Mouse (Mus musculus) MN1 (cell line): ENCODE measurements around the gene Lpp.

ENCODE experiments used
- DNase-seq: peaks from one replicate; pipeline ENCODE4 v3.0.0-alpha.2; 2016; ENCODE audit warnings: low spot score

Gene Lpp

GRCm38 (mm10) chr16:24392651-24393555, at the start of gene Lpp:
Gene Lpp (plus strand): TSS chr16:24393507.
- no peak for DNase-seq

- DNase-seq = no peak
Observed at GRCm38 (mm10) chr16:24347582-24348411, 45.5 kb upstream of the Lpp start.

GRCm38 (mm10) chr16:24350306-24350705, 43.0 kb upstream of the Lpp start:
- no peak for DNase-seq

GRCm38 (mm10) chr16:24350751-24351150, 42.6 kb upstream of the Lpp start:
- DNase-seq = no peak

GRCm38 (mm10) chr16:24351811-24352210, 41.5 kb upstream of the Lpp start:
- DNase-seq = no peak

GRCm38 (mm10) chr16:24353816-24354215, 39.5 kb upstream of the Lpp start:
- DNase-seq = no peak

- DNase-seq = no peak
Observed at GRCm38 (mm10) chr16:24361667-24362066, 31.6 kb upstream of the Lpp start.

- DNase-seq = no peak
Observed at GRCm38 (mm10) chr16:24364030-24364687, 29.1 kb upstream of the Lpp start.

GRCm38 (mm10) chr16:24365900-24366299, 27.4 kb upstream of the Lpp start:
- no peak for DNase-seq

GRCm38 (mm10) chr16:24367071-24367470, 26.2 kb upstream of the Lpp start:
- DNase-seq = no peak

- DNase-seq = no peak
Observed at GRCm38 (mm10) chr16:24367506-24367905, 25.8 kb upstream of the Lpp start.

GRCm38 (mm10) chr16:24376478-24376877, 16.8 kb upstream of the Lpp start:
- no peak for DNase-seq

- no peak for DNase-seq
Observed at GRCm38 (mm10) chr16:24390596-24390995, 2.7 kb upstream of the Lpp start.

GRCm38 (mm10) chr16:24391111-24391510, 2.2 kb upstream of the Lpp start:
- no peak for DNase-seq

GRCm38 (mm10) chr16:24391901-24392300, 1.4 kb upstream of the Lpp start:
- DNase-seq = no peak

- DNase-seq = no peak
Observed at GRCm38 (mm10) chr16:24393556-24394210, 376 bp downstream of the Lpp start.

GRCm38 (mm10) chr16:24394211-24394991, 1.1 kb downstream of the Lpp start:
- DNase-seq = no peak

- DNase-seq = no peak
Observed at GRCm38 (mm10) chr16:24395100-24395499, 1.8 kb downstream of the Lpp start.

GRCm38 (mm10) chr16:24396504-24396903, 3.2 kb downstream of the Lpp start:
- no peak for DNase-seq

GRCm38 (mm10) chr16:24398476-24398875, 5.2 kb downstream of the Lpp start:
- no peak for DNase-seq

- DNase-seq = no peak
Observed at GRCm38 (mm10) chr16:24398893-24399292, 5.6 kb downstream of the Lpp start.
